Mouse (Mus musculus): ENCODE results near the gene Gm11492. TPM values are rescaled to one million over a fixed set of nuclear protein-coding genes. Genes with fewer than 3 reads are reported as not detected.

Gm11492 gene
- total and polyA plus RNA-seq, 2 experiments from 2014 or later = not detected

DNA sequence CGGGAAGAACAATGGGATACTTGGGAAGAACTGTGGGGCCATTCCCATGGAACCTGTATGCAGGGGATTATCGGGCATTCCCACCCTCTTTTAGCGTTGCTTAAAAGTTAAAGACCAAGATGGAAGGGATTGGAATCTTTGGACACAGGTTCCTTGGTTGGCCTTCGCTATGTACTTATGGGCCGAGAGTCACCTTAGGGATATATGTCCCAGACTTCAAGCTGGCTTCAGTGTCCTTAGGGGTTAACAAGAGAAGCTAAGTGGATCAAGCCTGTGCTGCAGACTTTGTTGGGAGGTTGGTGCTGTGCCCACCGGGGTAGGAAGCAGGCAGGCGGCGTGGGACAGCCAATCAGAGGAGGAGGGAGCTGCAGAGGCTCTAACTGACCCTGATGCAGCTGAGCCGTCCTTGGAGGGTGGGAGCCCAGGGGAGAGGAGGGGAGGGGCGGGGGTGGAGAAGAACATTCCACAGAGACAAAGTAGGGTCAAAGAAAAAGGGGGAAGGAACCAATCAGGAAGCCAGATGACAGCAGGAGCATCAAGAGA is 14.2 kb downstream of the Gm11492 start:
- no peak for TF ChIP-seq CTCF (IDR thresholded peaks at IDR 0.05)
- WGBS = 32% methylated on average over 10 of the region's 10 CpGs
- Histone ChIP-seq H3K9me3 (ENCODE audit: low read length) (no peaks in the 10 kb centered on the region), H3K27ac (ENCODE audit: low read depth, low read length) (no peak overlapping the region), H3K4me3 (ENCODE audit: low read depth, low read length) (no peak overlapping the region), H3K4me1 (ENCODE audit: insufficient read depth, low read length) (peaks cover 2% of the 10 kb centered on the region; the same call in 1 of the 2 replicates), H3K27me3 (ENCODE audit: insufficient read depth, low read length) (no peaks in the 10 kb centered on the region), H3K36me3 (ENCODE audit: insufficient read depth, low read length) (0 out of 2 replicates have a peak, but pooled peaks cover 7% of the 10 kb centered on the region), H3K9ac (replicated peaks; ENCODE audit: low read length, poor library complexity, severe bottlenecking) (no peak overlapping the region), H3K4me2 (ENCODE audit: low read depth, low read length, poor library complexity, severe bottlenecking) (no peak overlapping the region)
- DNase-seq (ENCODE audit: low spot score) (no peak), ATAC-seq (ENCODE audit: low FRiP score) (no peak)

- no peak for DNase-seq (ENCODE audit: low spot score)
- no peak for TF ChIP-seq CTCF (IDR thresholded peaks at IDR 0.05)
- H3K36me3 ChIP-seq (ENCODE audit: insufficient read depth, low read length) = 0 out of 2 replicates have a peak, but pooled peaks cover 7% of the 10 kb centered on the region
- no peaks in the 10 kb centered on the region for H3K9me3 ChIP-seq (ENCODE audit: low read length)
- H3K27me3 ChIP-seq (ENCODE audit: insufficient read depth, low read length) = no peaks in the 10 kb centered on the region
- H3K9ac ChIP-seq (replicated peaks; ENCODE audit: low read length, poor library complexity, severe bottlenecking) = no peak overlapping the region
- H3K4me1 ChIP-seq (ENCODE audit: insufficient read depth, low read length) = peaks cover 2% of the 10 kb centered on the region; the same call in 1 of the 2 replicates
- 89% methylated on average over 12 of the region's 12 CpGs for WGBS
- H3K4me2 ChIP-seq (ENCODE audit: low read depth, low read length, poor library complexity, severe bottlenecking) = no peak overlapping the region
- H3K4me3 ChIP-seq (ENCODE audit: low read depth, low read length) = no peak overlapping the region
- no peak for ATAC-seq (ENCODE audit: low FRiP score)
- H3K27ac ChIP-seq (ENCODE audit: low read depth, low read length) = no peak overlapping the region
Measured at GRCm38 (mm10) chr11:87581161-87581865, 14.9 kb downstream of the Gm11492 start.

DNA sequence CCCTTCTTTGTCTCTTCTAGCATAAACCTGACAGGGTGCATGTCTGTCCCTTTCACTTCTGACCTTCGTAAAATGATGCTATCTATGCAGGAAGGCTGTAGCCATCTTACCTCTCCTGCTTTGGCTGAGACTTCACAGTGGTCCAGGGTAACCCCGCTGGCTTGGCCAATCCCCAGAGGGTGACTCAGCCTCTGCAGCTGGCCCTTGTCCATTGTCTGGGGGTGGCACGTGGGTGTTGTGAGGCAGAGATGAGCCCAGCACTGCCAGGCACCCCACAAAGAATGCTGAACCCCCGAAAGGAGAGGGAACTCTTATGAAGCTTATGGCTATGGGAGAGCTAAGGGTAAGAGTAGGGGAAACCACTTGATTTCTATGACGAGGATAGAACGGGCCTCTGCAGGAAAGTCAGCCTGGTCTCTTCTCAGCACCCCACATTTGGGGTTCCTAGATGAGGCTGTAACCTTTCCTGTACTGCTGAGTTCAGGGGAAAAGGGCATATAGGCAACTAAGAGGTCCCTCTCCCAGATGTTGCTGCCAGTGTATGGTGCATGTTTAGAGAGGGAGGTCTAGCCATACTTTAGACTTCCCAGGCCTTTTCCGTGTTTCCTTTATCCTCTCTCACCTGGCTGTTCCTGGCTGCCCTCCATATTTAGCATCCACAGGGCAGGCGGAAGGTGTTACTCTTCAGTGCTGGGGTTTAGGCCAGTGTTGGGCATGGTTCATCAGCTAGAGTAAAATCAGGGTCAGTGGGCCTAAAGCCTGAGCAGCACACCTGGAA is 15.7 kb downstream of the Gm11492 start:
- Histone ChIP-seq H3K9me3 (ENCODE audit: low read length) (no peaks in the 10 kb centered on the region), H3K4me1 (ENCODE audit: insufficient read depth, low read length) (peaks cover 2% of the 10 kb centered on the region; the same call in 1 of the 2 replicates), H3K27ac (ENCODE audit: low read depth, low read length) (no peak overlapping the region), H3K4me2 (ENCODE audit: low read depth, low read length, poor library complexity, severe bottlenecking) (no peak overlapping the region), H3K4me3 (ENCODE audit: low read depth, low read length) (no peak overlapping the region), H3K9ac (replicated peaks; ENCODE audit: low read length, poor library complexity, severe bottlenecking) (no peak overlapping the region; the same call in 1 of the 2 replicates), H3K27me3 (ENCODE audit: insufficient read depth, low read length) (no peaks in the 10 kb centered on the region), H3K36me3 (ENCODE audit: insufficient read depth, low read length) (0 out of 2 replicates have a peak, but pooled peaks cover 7% of the 10 kb centered on the region)
- 84% methylated on average over 8 of the region's 8 CpGs for WGBS
- no peak for TF ChIP-seq CTCF (IDR thresholded peaks at IDR 0.05)
- ATAC-seq (ENCODE audit: low FRiP score) (no peak), DNase-seq (ENCODE audit: low spot score) (no peak)

- TF ChIP-seq CTCF (IDR thresholded peaks at IDR 0.05) = no peak
- ATAC-seq (ENCODE audit: low FRiP score) = no peak
Measured at GRCm38 (mm10) chr11:87583291-87584034, 17.0 kb downstream of the Gm11492 start.

GRCm38 (mm10) chr11:87584711-87585505 is 18.5 kb downstream of the Gm11492 start:
- no peak overlapping the region for H3K4me3 ChIP-seq (ENCODE audit: low read depth, low read length)
- DNase-seq (ENCODE audit: low spot score) = no peak
- TF ChIP-seq CTCF (IDR thresholded peaks at IDR 0.05) = no peak
- no peak for ATAC-seq (ENCODE audit: low FRiP score)
- no peaks in the 10 kb centered on the region for H3K4me1 ChIP-seq (ENCODE audit: insufficient read depth, low read length)
- WGBS = 88% methylated on average over 10 of the region's 10 CpGs
- no peak overlapping the region for H3K27ac ChIP-seq (ENCODE audit: low read depth, low read length)
- H3K9me3 ChIP-seq (ENCODE audit: low read length) = no peaks in the 10 kb centered on the region
- H3K27me3 ChIP-seq (ENCODE audit: insufficient read depth, low read length) = no peaks in the 10 kb centered on the region
- no peak overlapping the region for H3K9ac ChIP-seq (replicated peaks; ENCODE audit: low read length, poor library complexity, severe bottlenecking)
- 0 out of 2 replicates have a peak, but pooled peaks cover 10% of the 10 kb centered on the region for H3K36me3 ChIP-seq (ENCODE audit: insufficient read depth, low read length)
- H3K4me2 ChIP-seq (ENCODE audit: low read depth, low read length, poor library complexity, severe bottlenecking) = no peak overlapping the region

More at GRCm38 (mm10) chr11:87583291-87584034, 17.0 kb downstream of the Gm11492 start:
- no peak overlapping the region for H3K27ac ChIP-seq (ENCODE audit: low read depth, low read length)
- H3K4me3 ChIP-seq (ENCODE audit: low read depth, low read length) = no peak overlapping the region
- H3K27me3 ChIP-seq (ENCODE audit: insufficient read depth, low read length) = no peaks in the 10 kb centered on the region
- WGBS = 87% methylated on average over 6 of the region's 6 CpGs
- H3K9me3 ChIP-seq (ENCODE audit: low read length) = no peaks in the 10 kb centered on the region
- H3K9ac ChIP-seq (replicated peaks; ENCODE audit: low read length, poor library complexity, severe bottlenecking) = no peak overlapping the region
- H3K36me3 ChIP-seq (ENCODE audit: insufficient read depth, low read length) = 0 out of 2 replicates have a peak, but pooled peaks cover 10% of the 10 kb centered on the region
- no peaks in the 10 kb centered on the region for H3K4me1 ChIP-seq (ENCODE audit: insufficient read depth, low read length)
- no peak overlapping the region for H3K4me2 ChIP-seq (ENCODE audit: low read depth, low read length, poor library complexity, severe bottlenecking)
- DNase-seq (ENCODE audit: low spot score) = no peak
